Mouse (Mus musculus): ENCODE measurements at regions not wholly inside any gene's neighbourhood (a gene's known extent, or its start where the extent isn't known, plus 50 kb on each side); places are given as distances from the start of the nearest gene placed in this dataset.

- DNase-seq (ENCODE audit: low spot score) = peak; percentile 51
These were observed 79.9 kb upstream of the Tbca start for GRCm38 (mm10) chr13:94708786-94709185.

GRCm38 (mm10) chr13:94709691-94710573 is 78.8 kb upstream of the Tbca start:
- peak; percentile 73 for DNase-seq (ENCODE audit: low spot score)

GRCm38 (mm10) chr13:94710574-94711172 is 78.0 kb upstream of the Tbca start:
- DNase-seq (ENCODE audit: low spot score) = peak; percentile 45

DNA sequence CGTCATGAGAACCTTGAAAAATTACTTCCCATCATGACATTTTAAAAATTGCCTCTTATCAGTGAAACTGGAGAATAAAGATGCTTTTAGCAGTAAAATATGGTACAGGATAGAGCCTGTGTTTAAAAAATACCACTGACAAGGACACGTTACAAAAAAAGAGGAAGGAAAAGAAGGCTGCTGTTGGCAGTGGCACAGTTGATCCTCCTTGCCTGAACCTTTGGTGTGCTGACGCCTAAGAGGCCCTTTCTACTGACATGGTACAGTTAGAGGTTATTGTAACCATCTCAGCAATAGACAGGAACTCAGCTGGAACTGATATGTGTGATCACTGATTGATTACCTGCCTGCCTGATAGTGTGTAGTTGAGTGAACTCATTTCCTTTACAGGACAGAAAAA is 75.3 kb upstream of the Tbca start:
- no peak for DNase-seq (ENCODE audit: low spot score)

DNA sequence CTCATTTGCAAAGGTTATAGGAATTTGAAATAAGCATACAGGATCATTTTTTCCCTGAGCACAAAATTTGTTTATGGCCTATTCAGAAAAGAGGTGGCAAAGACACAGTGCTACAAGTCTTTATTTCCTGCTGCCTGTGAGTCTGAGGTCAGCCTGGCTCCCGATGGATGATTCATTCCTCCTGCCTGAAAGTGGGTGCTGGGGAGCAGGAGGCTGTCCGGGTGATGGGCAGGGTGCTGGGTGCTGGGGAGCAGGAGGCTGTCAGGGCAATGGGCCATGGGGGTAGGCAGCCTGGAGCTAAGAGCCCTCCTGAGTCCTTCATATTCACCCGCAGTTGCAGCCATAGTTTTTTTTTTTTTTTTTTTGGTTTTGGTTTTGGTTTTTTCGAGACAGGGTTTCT is 67.1 kb upstream of the Tbca start:
- DNase-seq (ENCODE audit: low spot score) = no peak

Data from embryo, embryonic 10.5 days (tissue).